Comparison of ENCODE assay signal across 29 mouse cellular contexts in genomic region chr16:26961971-26962370, GRCm38 (mm10). TPM values are rescaled to one million over a fixed set of nuclear protein-coding genes. Genes with fewer than 3 reads are reported as not detected.
DNase-seq lines count a peak whose midpoint lies in the region; ATAC-seq lines count a peak whose summit lies in the region.
"Had no signal": no experiment of that assay in that cellular context is flagged by ENCODE, and none has a peak within 500 bp of the region (broad histone marks: within the 10 kb centered on the region; RNA-seq: fewer than 3 reads in every experiment).

No protein-coding gene starts in this region.

- H3K4me1 ChIP-seq in forebrain, embryonic 11.5 days (replicated peaks; ENCODE audit: control insufficient read depth, insufficient read depth, low read length) = no peaks in the 10 kb centered on the region
- no peaks in the 10 kb centered on the region for H3K4me1 ChIP-seq in forebrain, embryonic 16.5 days (replicated peaks; ENCODE audit: control insufficient read depth, insufficient read depth, low read length)
- H3K4me1 ChIP-seq in heart, embryonic 10.5 days = no peaks in the 10 kb centered on the region
- H3K4me1 ChIP-seq: embryonic facial prominence, embryonic 10.5 days; embryonic facial prominence, embryonic 13.5 days; forebrain, embryonic 15.5 days; heart, embryonic 12.5 days; heart, embryonic 15.5 days; hindbrain, embryonic 10.5 days; hindbrain, embryonic 13.5 days; intestine, embryonic 15.5 days had no signal

- no peak overlapping the region for H3K9ac ChIP-seq in forebrain, embryonic 11.5 days (ENCODE audit: low read length)
- H3K9ac ChIP-seq in forebrain, embryonic 16.5 days (replicated peaks; ENCODE audit: low read depth, low read length) = no peak overlapping the region
- H3K9ac ChIP-seq: embryonic facial prominence, embryonic 13.5 days; forebrain, embryonic 15.5 days; heart, embryonic 12.5 days; heart, embryonic 15.5 days; hindbrain, embryonic 13.5 days; intestine, embryonic 15.5 days had no signal

- no peak overlapping the region for H3K4me3 ChIP-seq in forebrain, embryonic 11.5 days (ENCODE audit: low read depth, low read length)
- no peak overlapping the region for H3K4me3 ChIP-seq in forebrain, embryonic 16.5 days (replicated peaks; ENCODE audit: low read length)
- no peak overlapping the region for H3K4me3 ChIP-seq in heart, embryonic 10.5 days
- H3K4me3 ChIP-seq: embryonic facial prominence, embryonic 10.5 days; embryonic facial prominence, embryonic 13.5 days; erythroblast, embryonic 14.5 days; forebrain, embryonic 15.5 days; gastrocnemius, adult 2 months; heart, embryonic 12.5 days; heart, embryonic 15.5 days; hindbrain, embryonic 10.5 days; hindbrain, embryonic 13.5 days; intestine, embryonic 15.5 days had no signal

- no peak for DNase-seq in forebrain, embryonic 11.5 days (ENCODE audit: low spot score)
- peak; percentile 98 for DNase-seq in ES-CJ7 (ENCODE audit: low read depth, low spot score)
- DNase-seq in WW6 (ENCODE audit: low read depth, low spot score) = peak; percentile 62
- no peak for DNase-seq in heart, embryonic 10.5 days (ENCODE audit: low spot score)
- DNase-seq in cerebellum, postnatal 4 days (ENCODE audit: low spot score in 2 of 2) = no peak
- DNase-seq: adrenal gland, adult 2 months; adrenal gland, postnatal 25 days; cerebellum, adult 18-20 months; cerebellum, adult 9-10 months; cerebellum, postnatal 25 days; embryo, embryonic 11 days; gastrocnemius, adult 2 months; gastrocnemius, postnatal 14 days; heart, adult 11 months; heart, postnatal 10 days; heart, postnatal 36 days; kidney, adult 11 months; kidney, adult 8-10 months had no signal

- no peaks in the 10 kb centered on the region for H3K9me3 ChIP-seq in forebrain, embryonic 11.5 days (ENCODE audit: control insufficient read depth, low read length)
- no peaks in the 10 kb centered on the region for H3K9me3 ChIP-seq in forebrain, embryonic 16.5 days (ENCODE audit: control insufficient read depth, low read length)
- H3K9me3 ChIP-seq in heart, embryonic 10.5 days = no peaks in the 10 kb centered on the region
- H3K9me3 ChIP-seq: embryonic facial prominence, embryonic 10.5 days; embryonic facial prominence, embryonic 13.5 days; forebrain, embryonic 15.5 days; heart, embryonic 12.5 days; heart, embryonic 15.5 days; hindbrain, embryonic 10.5 days; hindbrain, embryonic 13.5 days; intestine, embryonic 15.5 days had no signal

- H3K36me3 ChIP-seq in forebrain, embryonic 11.5 days (ENCODE audit: control insufficient read depth, insufficient read depth, low read length) = no peaks in the 10 kb centered on the region
- no peaks in the 10 kb centered on the region for H3K36me3 ChIP-seq in forebrain, embryonic 16.5 days (ENCODE audit: control insufficient read depth, insufficient read depth)
- no peaks in the 10 kb centered on the region for H3K36me3 ChIP-seq in heart, embryonic 10.5 days
- H3K36me3 ChIP-seq: embryonic facial prominence, embryonic 10.5 days; embryonic facial prominence, embryonic 13.5 days; forebrain, embryonic 15.5 days; heart, embryonic 12.5 days; heart, embryonic 15.5 days; hindbrain, embryonic 10.5 days; hindbrain, embryonic 13.5 days; intestine, embryonic 15.5 days had no signal

- no peak overlapping the region for H3K4me2 ChIP-seq in forebrain, embryonic 11.5 days (ENCODE audit: low read depth, low read length, severe bottlenecking)
- H3K4me2 ChIP-seq in forebrain, embryonic 16.5 days (ENCODE audit: low read length) = no peak overlapping the region
- H3K4me2 ChIP-seq: embryonic facial prominence, embryonic 13.5 days; forebrain, embryonic 15.5 days; heart, embryonic 12.5 days; heart, embryonic 15.5 days; hindbrain, embryonic 13.5 days; intestine, embryonic 15.5 days had no signal

- no peak overlapping the region for H3K27ac ChIP-seq in forebrain, embryonic 11.5 days (ENCODE audit: low read depth, low read length)
- no peak overlapping the region for H3K27ac ChIP-seq in forebrain, embryonic 16.5 days (ENCODE audit: low read length)
- H3K27ac ChIP-seq in heart, embryonic 10.5 days = no peak overlapping the region
- H3K27ac ChIP-seq: embryonic facial prominence, embryonic 10.5 days; embryonic facial prominence, embryonic 13.5 days; forebrain, embryonic 15.5 days; gastrocnemius, adult 2 months; heart, embryonic 15.5 days; hindbrain, embryonic 10.5 days; hindbrain, embryonic 13.5 days; intestine, embryonic 15.5 days had no signal

- no peaks in the 10 kb centered on the region for H3K27me3 ChIP-seq in forebrain, embryonic 11.5 days (ENCODE audit: control insufficient read depth, insufficient read depth, low read length)
- no peaks in the 10 kb centered on the region for H3K27me3 ChIP-seq in forebrain, embryonic 16.5 days (replicated peaks; ENCODE audit: control insufficient read depth, insufficient read depth, low read length)
- 0 out of 2 replicates have a peak, but pooled peaks cover 7% of the 10 kb centered on the region for H3K27me3 ChIP-seq in heart, embryonic 10.5 days (ENCODE audit: insufficient read depth, poor library complexity, severe bottlenecking)
- H3K27me3 ChIP-seq: forebrain, embryonic 15.5 days; heart, embryonic 15.5 days; intestine, embryonic 15.5 days had no signal

- ATAC-seq in forebrain, embryonic 11.5 days (replicated peaks; ENCODE audit: low FRiP score) = peak; percentile 49; the same call in 1 of the 2 replicates
- no peak for ATAC-seq in forebrain, embryonic 16.5 days
- ATAC-seq: forebrain, embryonic 15.5 days; hindbrain, embryonic 16.5 days; intestine, embryonic 15.5 days had no signal

RNA-seq across cellular contexts. Expression of gene Gmnc, which starts 29.5 kb away (rescaled TPM):
- polyA plus RNA-seq in forebrain, embryonic 11.5 days (2014; fragmentation: Nextera tagmentation; extraction: Ambion mirVana) = 1.0 and 1.6 TPM in 2 replicates
- 0.11 and 0.14 TPM in 2 replicates for polyA plus RNA-seq in forebrain, embryonic 16.5 days (2015; fragmentation: Nextera tagmentation; extraction: Ambion mirVana)
- polyA plus RNA-seq in heart, embryonic 10.5 days (2016; fragmentation: Nextera tagmentation; extraction: Ambion mirVana) = not detected in 2 replicates
- polyA plus RNA-seq: adrenal gland, adult 2 months; erythroblast, embryonic 14.5 days; heart, embryonic 12.5 days; heart, embryonic 15.5 days had no signal

Comparison
In these comparisons a context has a peak if more than half of its experiments do, and no peak if none do; other contexts are left out.
1. DNase-seq: peak in ES-CJ7 (single experiment) and WW6 (single experiment); none in forebrain, embryonic 11.5 days (single experiment), heart, embryonic 10.5 days (single experiment) and cerebellum, postnatal 4 days (0 of 2).